Mouse (Mus musculus): Measurements from ENCODE around the gene Akr1d1. TPM values are rescaled to one million over a fixed set of nuclear protein-coding genes. Genes with fewer than 3 reads are reported as not detected.

Akr1d1 gene
- polyA plus RNA-seq, 1 experiment = 19.1 TPM

- Histone ChIP-seq H3K4me3 (ENCODE audit: insufficient read depth, low read depth, low read length) (no peak overlapping the region), H3K36me3 (ENCODE audit: control insufficient read depth, insufficient read depth, low read length) (no peaks in the 10 kb centered on the region), H3K27ac (ENCODE audit: insufficient read depth, low read depth, low read length) (no peak overlapping the region), H3K4me1 (ENCODE audit: control insufficient read depth, insufficient read depth, low read length) (no peaks in the 10 kb centered on the region), H3K27me3 (replicated peaks; ENCODE audit: control insufficient read depth, insufficient read depth, low read length) (no peaks in the 10 kb centered on the region)
- WGBS = 81% methylated on average over 1 of the region's 1 CpGs
- no peak for TF ChIP-seq CTCF (conservative IDR thresholded peaks at IDR 0.05; ENCODE audit: insufficient read depth, insufficient read length, low read depth, low read length)
- TF ChIP-seq POLR2A (IDR thresholded peaks at IDR 0.05; ENCODE audit: low read depth, low read length) = no peak
- peak; percentile 36 for DNase-seq
Observed at GRCm38 (mm10) chr6:37496866-37497265, 33.1 kb upstream of the Akr1d1 start.

DNA sequence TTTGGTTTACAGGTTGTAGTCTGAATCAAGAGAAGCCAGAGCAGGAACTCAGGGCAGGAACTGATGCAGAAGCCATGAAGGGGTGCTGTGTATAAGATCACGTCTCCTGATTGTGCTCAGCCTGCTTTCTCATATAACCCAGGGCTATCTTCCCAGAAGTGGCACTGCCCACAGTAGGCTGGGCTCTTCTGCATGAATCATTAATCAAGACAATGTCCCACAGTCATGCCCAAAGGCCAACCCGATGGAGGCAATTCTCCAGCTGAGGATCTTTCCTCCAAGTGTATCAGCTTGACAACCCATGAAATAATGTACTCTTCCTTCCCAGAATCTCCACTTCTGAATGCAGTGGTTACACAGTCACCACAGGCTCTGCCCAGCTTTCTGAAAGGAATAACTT, 24.4 kb upstream of the Akr1d1 start:
- Histone ChIP-seq H3K4me1 (ENCODE audit: control insufficient read depth, insufficient read depth, low read length) (peaks cover 10% of the 10 kb centered on the region; the same call in 1 of the 2 replicates), H3K4me3 (ENCODE audit: insufficient read depth, low read depth, low read length) (no peak overlapping the region), H3K36me3 (ENCODE audit: control insufficient read depth, insufficient read depth, low read length) (no peaks in the 10 kb centered on the region), H3K27ac (ENCODE audit: insufficient read depth, low read depth, low read length) (no peak overlapping the region), H3K27me3 (replicated peaks; ENCODE audit: control insufficient read depth, insufficient read depth, low read length) (no peaks in the 10 kb centered on the region)
- DNase-seq = peak; percentile 82
- 58% methylated on average over 2 of the region's 2 CpGs for WGBS
- TF ChIP-seq POLR2A (IDR thresholded peaks at IDR 0.05; ENCODE audit: low read depth, low read length) (no peak), CTCF (conservative IDR thresholded peaks at IDR 0.05; ENCODE audit: insufficient read depth, insufficient read length, low read depth, low read length) (no peak)

DNA sequence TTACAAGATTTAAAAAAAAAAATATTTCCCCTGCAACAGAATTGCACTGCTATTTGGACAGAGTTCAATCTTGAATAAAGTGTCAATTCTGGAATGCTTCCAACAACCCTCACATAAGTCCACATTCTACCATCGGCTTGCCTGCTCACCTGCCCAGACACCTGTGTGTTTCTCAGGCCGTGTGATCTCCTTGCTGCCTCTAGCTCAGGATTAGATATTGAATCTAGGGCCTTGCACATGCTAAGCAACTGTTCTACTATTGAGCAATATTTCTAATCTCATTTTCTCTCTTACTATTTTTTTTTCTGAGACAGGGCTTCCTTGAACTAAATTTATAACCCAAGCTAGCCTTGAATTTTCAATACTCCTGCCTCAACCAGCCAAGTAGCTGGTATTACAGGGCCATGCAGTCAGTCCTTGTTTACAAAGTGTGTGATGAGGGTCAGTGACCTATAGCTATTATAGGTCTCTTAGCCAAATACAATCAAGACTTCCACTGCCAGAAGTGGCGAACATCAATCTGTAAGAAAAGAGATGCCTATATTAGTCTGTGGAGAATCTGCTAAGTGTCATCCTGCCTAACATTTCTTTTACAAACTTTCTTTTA, 23.0 kb upstream of the Akr1d1 start:
- TF ChIP-seq POLR2A (IDR thresholded peaks at IDR 0.05; ENCODE audit: low read depth, low read length) (no peak), CTCF (conservative IDR thresholded peaks at IDR 0.05; ENCODE audit: insufficient read depth, insufficient read length, low read depth, low read length) (no peak)

GRCm38 (mm10) chr6:37510786-37511185, 19.2 kb upstream of the Akr1d1 start:
- H3K4me1 ChIP-seq (ENCODE audit: control insufficient read depth, insufficient read depth, low read length) = 0 out of 2 replicates have a peak, but pooled peaks cover 8% of the 10 kb centered on the region
- TF ChIP-seq CTCF (conservative IDR thresholded peaks at IDR 0.05; ENCODE audit: insufficient read depth, insufficient read length, low read depth, low read length) (no peak), POLR2A (IDR thresholded peaks at IDR 0.05; ENCODE audit: low read depth, low read length) (no peak)
- H3K4me3 ChIP-seq (ENCODE audit: insufficient read depth, low read depth, low read length) = no peak overlapping the region
- H3K36me3 ChIP-seq (ENCODE audit: control insufficient read depth, insufficient read depth, low read length) = no peaks in the 10 kb centered on the region
- DNase-seq = no peak
- no peak overlapping the region for H3K27ac ChIP-seq (ENCODE audit: insufficient read depth, low read depth, low read length)
- H3K27me3 ChIP-seq (replicated peaks; ENCODE audit: control insufficient read depth, insufficient read depth, low read length) = no peaks in the 10 kb centered on the region

More for the DNA sequence above, 23.0 kb upstream of the Akr1d1 start:
- no peaks in the 10 kb centered on the region for H3K36me3 ChIP-seq (ENCODE audit: control insufficient read depth, insufficient read depth, low read length)
- peak; percentile 26 for DNase-seq
- H3K27ac ChIP-seq (ENCODE audit: insufficient read depth, low read depth, low read length) = no peak overlapping the region
- no peaks in the 10 kb centered on the region for H3K27me3 ChIP-seq (replicated peaks; ENCODE audit: control insufficient read depth, insufficient read depth, low read length)
- WGBS = 50% methylated on average over 3 of the region's 3 CpGs
- H3K4me1 ChIP-seq (ENCODE audit: control insufficient read depth, insufficient read depth, low read length) = peaks cover 10% of the 10 kb centered on the region; the same call in 1 of the 2 replicates
- no peak overlapping the region for H3K4me3 ChIP-seq (ENCODE audit: insufficient read depth, low read depth, low read length)

GRCm38 (mm10) chr6:37520631-37521375, 9.2 kb upstream of the Akr1d1 start:
- DNase-seq = peak; percentile 90
- H3K27me3 ChIP-seq (replicated peaks; ENCODE audit: control insufficient read depth, insufficient read depth, low read length) = no peaks in the 10 kb centered on the region
- H3K4me3 ChIP-seq (ENCODE audit: insufficient read depth, low read depth, low read length) = no peak overlapping the region
- TF ChIP-seq POLR2A (IDR thresholded peaks at IDR 0.05; ENCODE audit: low read depth, low read length) (no peak), CTCF (conservative IDR thresholded peaks at IDR 0.05; ENCODE audit: insufficient read depth, insufficient read length, low read depth, low read length) (no peak; the same call in 1 of the 2 replicates)
- no peaks in the 10 kb centered on the region for H3K36me3 ChIP-seq (ENCODE audit: control insufficient read depth, insufficient read depth, low read length)
- peak overlapping the region; percentile 99 for H3K27ac ChIP-seq (ENCODE audit: insufficient read depth, low read depth, low read length)
- H3K4me1 ChIP-seq (ENCODE audit: control insufficient read depth, insufficient read depth, low read length) = peaks cover 3% of the 10 kb centered on the region; the same call in 1 of the 2 replicates
- WGBS = 51% methylated on average over 13 of the region's 13 CpGs

- Histone ChIP-seq H3K27ac (ENCODE audit: insufficient read depth, low read depth, low read length) (no peak overlapping the region), H3K27me3 (replicated peaks; ENCODE audit: control insufficient read depth, insufficient read depth, low read length) (no peaks in the 10 kb centered on the region), H3K4me1 (ENCODE audit: control insufficient read depth, insufficient read depth, low read length) (peaks cover 7% of the 10 kb centered on the region), H3K4me3 (ENCODE audit: insufficient read depth, low read depth, low read length) (no peak overlapping the region), H3K36me3 (ENCODE audit: control insufficient read depth, insufficient read depth, low read length) (no peaks in the 10 kb centered on the region)
- 89% methylated on average over 3 of the region's 3 CpGs for WGBS
- DNase-seq = no peak
- TF ChIP-seq CTCF (conservative IDR thresholded peaks at IDR 0.05; ENCODE audit: insufficient read depth, insufficient read length, low read depth, low read length) (no peak), POLR2A (IDR thresholded peaks at IDR 0.05; ENCODE audit: low read depth, low read length) (no peak)
Observed at GRCm38 (mm10) chr6:37532036-37532435, 2.1 kb downstream of the Akr1d1 start.

GRCm38 (mm10) chr6:37536831-37537230, 6.9 kb downstream of the Akr1d1 start:
- DNase-seq = no peak
- TF ChIP-seq CTCF (conservative IDR thresholded peaks at IDR 0.05; ENCODE audit: insufficient read depth, insufficient read length, low read depth, low read length) (no peak), POLR2A (IDR thresholded peaks at IDR 0.05; ENCODE audit: low read depth, low read length) (no peak)
- no peak overlapping the region for H3K4me3 ChIP-seq (ENCODE audit: insufficient read depth, low read depth, low read length)
- no peaks in the 10 kb centered on the region for H3K27me3 ChIP-seq (replicated peaks; ENCODE audit: control insufficient read depth, insufficient read depth, low read length)
- WGBS = 94% methylated on average over 3 of the region's 3 CpGs
- no peaks in the 10 kb centered on the region for H3K36me3 ChIP-seq (ENCODE audit: control insufficient read depth, insufficient read depth, low read length)
- peaks cover 22% of the 10 kb centered on the region for H3K4me1 ChIP-seq (ENCODE audit: control insufficient read depth, insufficient read depth, low read length)
- no peak overlapping the region for H3K27ac ChIP-seq (ENCODE audit: insufficient read depth, low read depth, low read length)
